Mouse (Mus musculus) neutrophil, adult 59 days (primary cell): Measurements from ENCODE around the gene Lgals7. TPM values are rescaled to one million over a fixed set of nuclear protein-coding genes. Genes with fewer than 3 reads are reported as not detected.

Experiments used
- total RNA-seq, 2 experiments: library from RNA; stranded (reverse); gene quantifications; 1 replicate in 1 of 2; 2 replicates in 1 of 2; pipeline ENCODE4 v1.2.4; 2023

Gene Lgals7
- not detected for total RNA-seq

GRCm38 (mm10) chr7:28863540-28863939, at the start of gene Lgals7:
TSS of gene Lgals7 (plus strand) at chr7:28863853.

GRCm38 (mm10) chr7:28824941-28825685, 38.5 kb upstream of the Lgals7 start, which contains the start of gene Ech1:
TSS of gene Ech1 (plus strand) at chr7:28825217.

GRCm38 (mm10) chr7:28833723-28834347, 29.8 kb upstream of the Lgals7 start, which contains the start of gene Lgals4:
TSS of gene Lgals4 (plus strand) at chr7:28833854.

GRCm38 (mm10) chr7:28881199-28881598, 17.5 kb downstream of the Lgals7 start, which contains the start of gene Capn12:
TSS of gene Capn12 (plus strand) at chr7:28881422.

Other genes with a start within 250 kb of the Lgals7 start
- not detected for gene Acp7, start 232.5 kb upstream of the Lgals7 start, total RNA-seq
- gene Fbxo27, start 171.0 kb upstream of the Lgals7 start, total RNA-seq, result 1 to 10 TPM in 1 of 2 experiments, under 1 TPM in 1; 0.37 to 1.1 TPM
- gene Fbxo17, start 147.0 kb upstream of the Lgals7 start, total RNA-seq, result 1 to 10 TPM; 2.3 to 3.5 TPM
- 10 to 100 TPM; 18.3 to 19.9 TPM for gene Mrps12, start 122.0 kb upstream of the Lgals7 start, total RNA-seq
- gene Sars2, start 121.9 kb upstream of the Lgals7 start, total RNA-seq, result 1 to 10 TPM; 8.3 to 9.0 TPM
- gene Ccer2, start 107.7 kb upstream of the Lgals7 start, total RNA-seq, result not detected
- 10 to 100 TPM; 63.2 to 65.6 TPM for gene Sirt2, start 97.1 kb upstream of the Lgals7 start, total RNA-seq
- gene Nfkbib, start 96.3 kb upstream of the Lgals7 start, total RNA-seq, result 10 to 100 TPM; 39.1 to 41.4 TPM
- 100 to 1,000 TPM in 1 of 2 experiments, 10 to 100 TPM in 1; 91.3 to 113 TPM for gene Rinl, start 74.9 kb upstream of the Lgals7 start, total RNA-seq
- 100 to 1,000 TPM; 409 to 451 TPM for gene Hnrnpl, start 55.3 kb upstream of the Lgals7 start, total RNA-seq
- 100 to 1,000 TPM; 101 to 105 TPM for gene Ech1, start 38.6 kb upstream of the Lgals7 start, total RNA-seq
- 10 to 100 TPM; 16.5 to 19.9 TPM for gene Lgals4, start 30.0 kb upstream of the Lgals7 start, total RNA-seq
- gene Capn12, start 17.6 kb downstream of the Lgals7 start, total RNA-seq, result not detected
- 100 to 1,000 TPM; 113 to 116 TPM for gene Actn4, start 98.5 kb downstream of the Lgals7 start, total RNA-seq
- gene Eif3k, start 118.0 kb downstream of the Lgals7 start, total RNA-seq, result 100 to 1,000 TPM; 178 to 190 TPM
- gene Map4k1, start 118.2 kb downstream of the Lgals7 start, total RNA-seq, result 10 to 100 TPM; 33.6 to 51.4 TPM